Mouse (Mus musculus) midbrain, embryonic 10.5 days (tissue): ENCODE measurements around the gene Rbm6. TPM values are rescaled to one million over a fixed set of nuclear protein-coding genes. Genes with fewer than 3 reads are reported as not detected.

Source experiments
- DNase-seq: peaks from one replicate; pipeline ENCODE4 v3.0.0-alpha.2; 2017; ENCODE audit warnings: low spot score
- H3K27ac ChIP-seq: fragments of 300-500 bp; sonication (generic); replicated peaks from 2 replicates; pipeline ENCODE4 v1.5.1; 2016; ENCODE audit warnings: mild to moderate bottlenecking
- H3K27me3 ChIP-seq: fragments of 300-500 bp; sonication (generic); 2 replicates; pipeline ENCODE4 v1.6.1; 2016; ENCODE audit warnings: low read depth, mild to moderate bottlenecking; ENCODE audit not compliant: poor library complexity, severe bottlenecking
- H3K36me3 ChIP-seq: fragments of 300-500 bp; sonication (generic); 2 replicates; pipeline ENCODE4 v1.6.1; 2016; ENCODE audit warnings: mild to moderate bottlenecking, moderate library complexity
- H3K4me1 ChIP-seq: fragments of 300-500 bp; sonication (generic); 2 replicates; pipeline ENCODE4 v1.6.1; 2016
- H3K4me3 ChIP-seq: fragments of 300-500 bp; sonication (generic); 2 replicates; pipeline ENCODE4 v1.5.1; 2016; ENCODE audit warnings: mild to moderate bottlenecking, moderate library complexity
- H3K9me3 ChIP-seq: fragments of 300-500 bp; sonication (generic); replicated peaks from 2 replicates; pipeline ENCODE4 v1.6.1; 2016; ENCODE audit warnings: mild to moderate bottlenecking
- WGBS: fragments of 180-500 bp; shearing (Covaris S2); methylation state at CpG from one replicate; pipeline ENCODE4 v1.1.7; 2016; 5-methylcytosine and 5-hydroxymethylcytosine counted together
- polyA plus RNA-seq: library from polyadenylated mRNA; unstranded; fragments of >200 nt; fragmentation: Nextera tagmentation; extraction: Ambion mirVana; gene quantifications from 2 replicates; pipeline ENCODE4 v1.2.1, GENCODE M21; 2016

Gene Rbm6
- polyA plus RNA-seq: 101 and 115 TPM in 2 replicates

DNA sequence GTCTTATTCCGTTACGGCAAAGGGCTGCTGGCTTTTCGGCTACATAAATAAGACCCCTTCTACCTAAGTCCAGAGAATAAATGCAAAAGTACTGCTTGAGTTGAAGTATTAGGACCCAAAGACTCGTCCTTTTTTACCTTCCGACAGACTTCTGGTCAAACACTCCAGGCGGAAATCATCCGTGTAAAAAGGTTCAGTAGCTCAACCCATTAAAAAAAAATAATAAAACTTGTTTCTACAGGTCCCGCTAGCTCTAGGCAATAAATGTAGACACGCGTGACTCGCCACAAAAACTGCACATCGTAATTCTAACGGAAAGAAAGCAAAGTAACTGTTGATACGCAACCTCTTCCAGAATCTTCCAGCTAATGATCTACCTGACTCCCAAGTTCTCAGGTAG, at the start of gene Rbm6:
Rbm6 (minus strand) TSS at position 101 of the 400 bp plus-strand sequence.
- H3K4me3 ChIP-seq: peak within 1 kb of the TSS; percentile 99
- DNase-seq: no peak
- peak within 1 kb of the TSS; percentile 98 for H3K27ac ChIP-seq
- no peaks in the 10 kb centered on the region for H3K27me3 ChIP-seq
- no peaks in the 10 kb centered on the region for H3K9me3 ChIP-seq
- H3K4me1 ChIP-seq: peaks cover 20% of the 10 kb centered on the region
- peaks cover 17% of the 10 kb centered on the region for H3K36me3 ChIP-seq
- WGBS: 13% methylated on average over 14 of the region's 14 CpGs

DNA sequence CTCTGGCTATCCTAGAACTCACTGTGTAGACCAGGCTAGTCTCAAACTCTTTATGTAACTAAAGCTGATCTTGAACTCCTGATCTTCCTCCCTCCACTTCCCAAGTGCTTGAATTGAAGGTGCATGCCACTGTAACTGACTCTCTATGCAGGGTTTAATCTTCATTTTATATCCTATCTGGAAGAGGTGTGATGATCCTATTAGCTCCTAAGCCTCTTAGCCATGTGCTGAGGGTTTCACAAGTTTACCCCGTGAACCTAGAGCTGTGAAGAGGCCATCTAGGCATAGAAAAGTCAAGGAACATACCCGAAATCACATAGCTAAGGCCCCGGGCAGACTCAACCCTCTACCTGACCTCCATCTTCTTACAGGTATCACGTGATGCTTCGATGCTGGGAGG, 46.4 kb upstream of the Rbm6 start:
- H3K27ac ChIP-seq: no peak overlapping the region
- peaks cover 33% of the 10 kb centered on the region for H3K4me1 ChIP-seq
- no peaks in the 10 kb centered on the region for H3K36me3 ChIP-seq
- peaks cover 4% of the 10 kb centered on the region; the same call in 1 of the 2 replicates for H3K27me3 ChIP-seq
- H3K9me3 ChIP-seq: no peaks in the 10 kb centered on the region
- no peak for DNase-seq
- WGBS: 83% methylated on average over 5 of the region's 5 CpGs
- no peak overlapping the region for H3K4me3 ChIP-seq

DNA sequence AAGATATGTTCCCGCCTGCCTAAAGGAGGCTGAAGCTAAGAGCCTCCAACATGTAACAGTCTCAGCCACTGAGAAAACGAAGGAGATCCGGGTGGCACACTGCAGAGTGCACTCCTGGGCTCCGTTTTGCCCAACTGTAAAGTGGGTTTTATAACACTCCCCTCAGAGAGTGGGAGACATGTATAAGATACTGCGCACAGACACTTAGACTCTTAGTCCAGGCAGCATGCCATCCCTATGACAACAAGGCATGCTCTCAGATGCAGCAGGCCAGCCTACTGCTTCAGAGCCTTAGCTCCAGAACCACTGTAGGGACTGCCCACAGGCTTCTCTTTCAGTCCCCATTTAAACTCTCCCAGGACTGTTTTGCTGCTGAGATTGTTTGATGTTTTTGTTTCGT, 45.8 kb upstream of the Rbm6 start:
- H3K36me3 ChIP-seq: no peaks in the 10 kb centered on the region
- no peak for DNase-seq
- 86% methylated on average over 6 of the region's 6 CpGs for WGBS
- no peak overlapping the region for H3K4me3 ChIP-seq
- H3K27me3 ChIP-seq: peaks cover 4% of the 10 kb centered on the region; the same call in 1 of the 2 replicates
- peaks cover 27% of the 10 kb centered on the region for H3K4me1 ChIP-seq
- no peak overlapping the region for H3K27ac ChIP-seq
- H3K9me3 ChIP-seq: no peaks in the 10 kb centered on the region

DNA sequence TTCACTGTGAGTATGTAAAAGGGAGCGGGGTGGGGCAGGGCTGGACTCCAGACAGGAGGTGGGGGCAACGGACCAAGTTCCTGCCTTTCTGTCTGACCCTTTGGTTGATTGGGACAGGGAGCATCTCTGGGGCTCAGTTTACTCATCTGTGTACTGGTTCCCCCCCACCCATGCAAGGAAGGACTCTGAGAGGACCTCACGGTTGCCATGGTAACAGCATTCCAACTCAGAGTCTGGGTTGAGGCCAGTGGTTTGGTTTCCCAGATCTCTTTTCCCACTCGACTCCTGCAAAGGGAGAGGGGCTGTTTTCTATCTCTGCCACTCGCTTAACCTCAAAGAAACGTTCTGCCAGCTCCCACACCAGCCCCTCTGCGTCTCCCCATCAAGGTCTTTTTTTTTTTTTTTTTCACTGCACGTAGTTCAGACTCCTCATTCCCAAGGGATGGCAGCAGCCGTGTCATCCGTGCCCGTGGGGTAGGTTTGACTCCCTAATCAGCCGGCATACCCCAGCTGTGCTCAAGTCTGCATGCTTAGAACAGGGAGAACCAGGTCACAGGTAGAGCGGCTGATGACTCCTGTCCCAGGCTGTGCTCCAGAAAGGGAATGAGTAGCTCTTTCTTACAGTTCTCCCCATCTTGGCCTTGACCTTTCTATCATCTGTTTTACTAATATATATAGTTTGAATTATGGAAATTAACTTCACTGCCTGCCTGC, 45.0 kb upstream of the Rbm6 start:
- peaks cover 20% of the 10 kb centered on the region for H3K4me1 ChIP-seq
- peak overlapping the region; percentile 11; the same call in 1 of the 2 replicates for H3K4me3 ChIP-seq
- H3K9me3 ChIP-seq: no peaks in the 10 kb centered on the region
- H3K36me3 ChIP-seq: no peaks in the 10 kb centered on the region
- peaks cover 4% of the 10 kb centered on the region; the same call in 1 of the 2 replicates for H3K27me3 ChIP-seq
- no peak for DNase-seq
- 45% methylated on average over 13 of the region's 13 CpGs for WGBS
- peak overlapping the region; percentile 55; the same call in 1 of the 2 replicates for H3K27ac ChIP-seq

DNA sequence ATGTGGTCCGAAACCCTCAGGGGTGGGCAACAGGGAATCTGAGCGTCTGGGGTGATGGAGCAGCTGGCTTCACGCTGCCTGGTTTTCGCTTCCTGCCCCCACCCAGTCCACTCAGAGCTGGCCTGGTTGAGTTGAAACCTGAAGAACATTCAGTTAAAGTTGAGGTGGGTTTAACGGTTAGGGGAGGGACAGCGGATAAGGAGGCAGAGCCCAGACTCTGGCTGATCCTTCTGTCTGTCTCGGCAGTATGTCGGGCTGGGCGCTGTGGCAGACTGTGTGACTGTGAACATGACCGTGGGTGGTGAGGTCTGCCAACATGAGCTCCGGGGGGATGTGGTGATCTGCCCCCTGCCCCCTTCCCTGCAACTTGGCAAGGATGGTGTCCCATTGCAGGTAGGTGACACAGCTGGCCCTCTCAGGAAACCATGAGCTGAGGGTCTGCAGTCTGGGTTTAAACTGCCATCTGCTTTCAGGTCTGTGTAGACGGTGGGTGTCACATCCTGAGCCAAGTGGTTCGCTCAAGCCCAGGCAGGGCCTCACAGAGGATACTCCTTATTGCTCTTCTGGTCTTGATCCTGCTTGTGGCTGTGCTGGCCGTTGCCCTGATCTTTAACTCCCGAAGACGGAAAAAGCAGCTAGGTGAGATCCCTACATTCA, 41.9 kb upstream of the Rbm6 start:
- Histone ChIP-seq H3K4me3 (no peak overlapping the region), H3K27me3 (peaks cover 4% of the 10 kb centered on the region; the same call in 1 of the 2 replicates), H3K9me3 (no peaks in the 10 kb centered on the region), H3K27ac (no peak overlapping the region), H3K36me3 (no peaks in the 10 kb centered on the region), H3K4me1 (peaks cover 18% of the 10 kb centered on the region)
- DNase-seq: no peak
- WGBS: 85% methylated on average over 16 of the region's 16 CpGs

DNA sequence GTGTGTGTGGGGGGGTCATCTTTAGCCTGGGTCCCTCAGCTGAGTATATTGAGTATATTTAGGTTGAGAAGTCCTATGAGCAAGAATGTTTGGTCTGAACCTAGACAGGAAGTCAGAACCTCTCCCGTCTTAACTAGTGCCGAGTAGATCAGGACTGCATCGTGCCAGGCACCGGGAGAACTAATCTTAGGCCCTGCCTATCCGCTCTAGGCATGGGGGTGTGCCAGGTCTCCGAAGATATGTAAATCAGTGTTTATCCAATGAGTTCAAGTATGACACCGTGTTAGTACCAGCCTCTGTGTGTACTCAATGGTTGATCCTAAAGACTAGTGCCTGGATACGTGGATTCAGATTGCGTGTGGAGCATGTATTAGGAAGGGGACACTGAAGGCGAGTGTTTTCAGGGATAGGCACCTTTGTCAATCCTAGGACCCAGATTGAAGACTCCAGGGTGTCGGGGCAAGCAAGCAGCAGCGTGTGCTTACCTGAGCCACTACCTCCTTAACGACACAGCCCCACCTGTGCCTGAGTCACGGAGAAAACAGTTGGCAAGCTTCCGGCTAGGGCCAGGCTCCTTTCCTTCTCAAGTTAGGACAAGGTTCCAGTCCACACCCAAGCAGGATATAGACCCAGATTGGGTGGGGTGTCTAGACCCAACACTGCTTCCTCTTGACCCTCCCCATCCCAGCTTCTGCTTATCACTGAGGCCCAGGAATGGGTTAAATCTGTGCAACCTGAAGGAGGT, 37.2 kb upstream of the Rbm6 start:
- Histone ChIP-seq H3K27me3 (peaks cover 31% of the 10 kb centered on the region), H3K36me3 (no peaks in the 10 kb centered on the region), H3K4me3 (no peak overlapping the region), H3K27ac (no peak overlapping the region), H3K4me1 (peaks cover 37% of the 10 kb centered on the region), H3K9me3 (no peaks in the 10 kb centered on the region)
- DNase-seq: no peak
- WGBS: 90% methylated on average over 15 of the region's 15 CpGs

DNA sequence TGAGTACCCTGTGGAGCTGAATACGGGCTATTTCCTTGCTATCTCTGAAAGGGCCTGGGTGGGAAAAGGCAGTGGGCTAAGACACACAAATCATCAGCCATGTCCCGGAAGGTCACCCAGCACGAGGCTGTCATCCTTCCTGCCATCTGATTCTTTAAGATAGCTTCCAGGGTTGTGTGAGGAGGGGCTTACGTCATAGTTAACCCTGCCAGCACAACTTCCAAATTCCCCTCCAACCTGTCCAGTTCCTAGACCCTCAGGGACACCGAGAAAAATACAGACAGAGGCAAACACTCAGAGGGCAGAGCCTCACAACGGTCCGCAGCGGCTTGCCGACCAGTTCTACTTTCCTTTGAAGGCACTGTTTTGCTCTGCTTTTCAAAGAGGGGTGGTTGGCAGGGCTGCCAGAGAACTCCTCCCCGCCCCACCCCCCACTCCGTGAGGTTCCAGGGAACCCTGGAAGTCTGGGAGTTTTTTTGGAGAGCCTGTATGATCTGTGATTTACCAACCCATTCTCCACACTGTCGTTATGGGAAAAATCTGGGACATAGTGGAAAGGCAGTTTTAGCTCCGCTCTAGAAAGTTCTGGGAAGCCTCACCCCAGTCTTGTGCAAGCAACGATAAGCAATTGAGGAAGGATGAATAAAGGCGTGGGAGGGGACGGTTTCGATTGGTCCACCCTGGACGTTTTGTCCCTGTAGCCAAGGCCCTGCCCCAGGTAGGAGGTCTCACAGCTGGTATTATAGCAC, 35.5 kb upstream of the Rbm6 start:
- Histone ChIP-seq H3K4me1 (peaks cover 37% of the 10 kb centered on the region), H3K27me3 (peaks cover 37% of the 10 kb centered on the region), H3K27ac (0 out of 2 replicates have a peak overlapping the region, but pooled peaks have one; percentile 53), H3K9me3 (no peaks in the 10 kb centered on the region), H3K4me3 (no peak overlapping the region), H3K36me3 (no peaks in the 10 kb centered on the region)
- 35% methylated on average over 18 of the region's 18 CpGs for WGBS
- DNase-seq: no peak

DNA sequence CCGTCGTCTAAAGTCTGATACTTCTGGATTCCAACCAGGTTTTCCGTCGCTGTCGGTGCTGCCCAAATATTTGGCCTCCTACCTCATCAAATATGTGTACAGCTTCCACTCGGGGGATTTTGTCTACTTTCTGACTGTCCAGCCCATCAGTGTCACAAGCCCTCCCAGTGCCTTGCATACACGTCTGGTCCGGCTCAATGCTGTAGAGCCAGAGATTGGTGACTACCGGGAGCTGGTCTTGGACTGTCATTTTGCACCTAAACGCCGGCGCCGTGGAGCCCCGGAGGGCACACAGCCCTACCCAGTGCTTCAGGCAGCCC, 34.7 kb upstream of the Rbm6 start:
- peaks cover 37% of the 10 kb centered on the region for H3K4me1 ChIP-seq
- H3K9me3 ChIP-seq: no peaks in the 10 kb centered on the region
- peaks cover 45% of the 10 kb centered on the region for H3K27me3 ChIP-seq
- H3K4me3 ChIP-seq: no peak overlapping the region
- H3K27ac ChIP-seq: peak overlapping the region; percentile 53; the same call in 1 of the 2 replicates
- WGBS: 85% methylated on average over 14 of the region's 14 CpGs
- H3K36me3 ChIP-seq: no peaks in the 10 kb centered on the region
- no peak for DNase-seq

DNA sequence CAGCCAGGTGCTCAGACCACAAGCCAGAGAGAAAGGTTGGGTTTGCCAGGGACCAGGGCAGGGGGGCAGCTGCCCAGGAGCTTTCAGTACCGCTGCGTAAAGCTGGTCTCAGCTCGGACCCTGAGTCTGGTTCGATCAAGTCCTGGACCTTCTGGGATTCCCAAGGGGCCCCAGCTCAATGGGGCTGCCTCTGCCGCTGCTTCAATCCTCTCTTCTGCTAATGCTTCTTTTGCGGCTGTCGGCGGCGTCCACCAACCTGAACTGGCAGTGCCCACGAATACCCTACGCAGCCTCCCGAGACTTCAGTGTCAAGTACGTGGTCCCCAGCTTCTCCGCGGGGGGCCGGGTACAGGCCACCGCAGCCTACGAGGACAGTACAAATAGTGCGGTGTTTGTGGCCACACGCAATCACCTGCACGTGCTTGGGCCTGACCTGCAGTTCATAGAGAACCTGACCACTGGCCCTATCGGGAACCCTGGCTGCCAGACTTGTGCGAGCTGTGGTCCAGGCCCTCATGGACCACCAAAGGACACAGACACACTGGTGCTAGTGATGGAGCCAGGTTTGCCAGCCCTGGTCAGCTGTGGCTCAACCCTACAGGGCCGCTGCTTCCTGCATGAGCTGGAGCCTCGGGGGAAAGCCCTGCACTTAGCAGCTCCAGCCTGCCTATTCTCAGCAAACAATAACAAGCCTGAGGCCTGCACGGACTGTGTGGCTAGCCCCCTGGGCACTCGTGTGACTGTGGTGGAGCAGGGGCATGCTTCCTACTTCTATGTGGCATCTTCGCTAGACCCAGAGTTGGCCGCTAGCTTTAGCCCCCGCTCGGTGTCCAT, 34.1 kb upstream of the Rbm6 start:
- H3K4me3 ChIP-seq: peak overlapping the region; percentile 51
- no peaks in the 10 kb centered on the region for H3K36me3 ChIP-seq
- DNase-seq: no peak
- WGBS: 47% methylated on average over 31 of the region's 31 CpGs
- H3K9me3 ChIP-seq: no peaks in the 10 kb centered on the region
- peaks cover 50% of the 10 kb centered on the region for H3K27me3 ChIP-seq
- peak overlapping the region; percentile 77 for H3K27ac ChIP-seq
- H3K4me1 ChIP-seq: peaks cover 37% of the 10 kb centered on the region

DNA sequence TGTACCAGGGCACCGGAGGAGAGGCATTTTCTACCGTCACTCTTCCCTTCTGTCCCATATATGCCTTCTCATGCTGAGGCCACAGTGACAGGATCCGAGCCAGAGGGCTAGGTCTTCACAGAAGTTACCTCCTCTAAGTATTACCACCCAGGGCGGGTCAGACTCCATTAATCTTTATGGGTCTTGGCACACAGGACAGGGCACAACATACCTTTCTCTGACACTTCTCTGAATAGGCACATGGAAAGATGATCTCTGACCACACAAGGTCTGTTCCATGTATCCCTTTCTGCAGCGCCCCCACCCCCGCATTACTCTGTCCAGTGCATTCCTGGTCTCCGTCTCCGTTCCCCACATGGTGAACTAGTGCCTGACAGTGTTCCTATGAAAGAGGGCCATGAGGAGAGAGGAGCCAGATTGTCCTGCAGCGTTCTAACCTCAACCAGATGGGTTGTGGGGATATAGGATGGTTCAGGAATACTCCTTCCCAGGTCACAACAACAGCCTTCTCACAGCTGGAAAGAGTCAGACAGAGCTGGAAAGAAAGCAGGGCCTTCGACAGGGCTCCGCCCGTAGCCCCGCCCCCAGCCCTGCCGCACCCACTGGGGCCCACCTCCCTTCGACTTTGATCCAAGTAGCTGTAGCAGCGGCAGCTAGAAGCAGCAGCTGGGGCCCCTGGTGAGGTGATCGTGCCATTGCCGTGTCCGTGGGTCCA, 33.4 kb upstream of the Rbm6 start, which contains the start of gene Mst1r:
Mst1r (plus strand) TSS at position 622 of the 715 bp plus-strand sequence.
- Histone ChIP-seq H3K4me1 (peaks cover 42% of the 10 kb centered on the region), H3K9me3 (no peaks in the 10 kb centered on the region), H3K36me3 (no peaks in the 10 kb centered on the region), H3K4me3 (peak within 1 kb of the TSS; percentile 51), H3K27ac (peak within 1 kb of the TSS; percentile 77), H3K27me3 (peaks cover 58% of the 10 kb centered on the region)
- peak; percentile 67 for DNase-seq
- 22% methylated on average over 19 of the region's 19 CpGs for WGBS

DNA sequence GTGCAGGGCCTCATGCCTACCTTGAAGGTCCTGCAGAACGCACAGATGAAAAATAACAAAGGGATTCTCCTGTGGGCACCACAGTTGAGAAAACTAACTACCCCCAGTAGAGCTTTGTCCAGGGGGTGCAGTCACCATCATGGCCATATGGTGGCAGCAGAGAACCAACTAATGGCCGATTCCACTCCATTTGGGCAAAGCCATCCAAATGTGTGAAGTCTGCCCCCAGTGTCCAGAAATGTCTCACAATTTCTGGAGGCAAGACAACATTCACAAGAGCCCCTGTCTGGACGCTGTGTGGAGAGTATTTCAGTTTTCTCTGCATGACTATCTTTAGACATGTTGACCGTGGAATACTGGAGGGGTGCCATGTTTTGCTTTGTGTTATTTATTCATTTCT, 31.7 kb upstream of the Rbm6 start:
- H3K4me3 ChIP-seq: no peak overlapping the region
- H3K9me3 ChIP-seq: no peaks in the 10 kb centered on the region
- peaks cover 4% of the 10 kb centered on the region; the same call in 1 of the 2 replicates for H3K36me3 ChIP-seq
- 7% methylated on average over 4 of the region's 4 CpGs for WGBS
- H3K4me1 ChIP-seq: peaks cover 53% of the 10 kb centered on the region
- DNase-seq: peak; percentile 86
- peaks cover 75% of the 10 kb centered on the region for H3K27me3 ChIP-seq
- no peak overlapping the region for H3K27ac ChIP-seq
